Mouse (Mus musculus) heart, adult 10 weeks (tissue): ENCODE measurements around the gene Adamts5. TPM values are rescaled to one million over a fixed set of nuclear protein-coding genes. Genes with fewer than 3 reads are reported as not detected.

ENCODE experiments used
- polyA plus RNA-seq: library from polyadenylated mRNA; stranded (reverse); fragments of 350-450 nt; fragmentation: Illumina TruSeq; extraction: RNeasy Lipid Tissue Mini Kit (QIAGEN cat#74804); gene quantifications from one replicate; pipeline ENCODE4 v1.2.3, GENCODE M21; 2014; ENCODE audit warnings: low read depth, low replicate concordance

Gene Adamts5
- polyA plus RNA-seq = 6.4 TPM

GRCm38 (mm10) chr16:85901581-85901910 lies at the start of gene Adamts5:
TSS of gene Adamts5 (minus strand) at chr16:85901828.

Other genes with a start within 250 kb of the Adamts5 start
- 19.8 TPM for gene Adamts1, start 98.7 kb downstream of the Adamts5 start, polyA plus RNA-seq